Mouse (Mus musculus) mouse embryonic stem cell (cell line): ENCODE measurements at regions not wholly inside any gene's neighbourhood (a gene's known extent, or its start where the extent isn't known, plus 50 kb on each side); places are given as distances from the start of the nearest gene placed in this dataset.

Experiments used
- in situ Hi-C, 2 experiments: fragments of 300-500 bp; cut with MboI; formaldehyde crosslinking; loops; 1 replicate in 1 of 2; 3 replicates in 1 of 2; pipeline ENCODE4 v1.14.3; 2019 to 2020; ENCODE audit warnings: low sequenced_read_pairs in 2 of 2, low pct_unique_long_range_greater_than_20kb in 1 of 2, mixed read lengths in 1 of 2; ENCODE audit not compliant: unreplicated experiment in 1 of 2

DNA sequence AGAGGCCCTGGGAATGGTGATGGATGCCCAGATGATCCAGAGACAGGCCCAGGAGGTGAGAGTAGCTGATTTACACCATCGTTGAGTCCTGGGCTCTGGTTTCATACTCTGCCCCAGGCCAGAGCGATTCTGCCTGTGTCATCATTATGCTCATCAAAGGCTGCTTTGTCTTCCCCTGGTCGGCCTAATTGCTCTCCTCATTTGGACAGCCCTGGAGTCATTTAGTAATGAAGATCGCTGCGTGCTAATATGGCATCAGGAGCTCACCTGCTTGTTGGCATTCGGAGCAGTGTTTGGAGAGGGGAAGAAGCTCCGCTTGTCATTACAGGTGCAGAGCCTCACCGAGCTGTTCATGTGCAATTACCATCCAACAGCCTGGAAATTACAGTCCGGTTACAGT is 138.9 kb upstream of the Wscd1 start:
- in situ Hi-C loops: no loop called here

- in situ Hi-C loops: no loop called here
Measured at GRCm38 (mm10) chr11:71615526-71615925, 134.2 kb upstream of the Wscd1 start.

DNA sequence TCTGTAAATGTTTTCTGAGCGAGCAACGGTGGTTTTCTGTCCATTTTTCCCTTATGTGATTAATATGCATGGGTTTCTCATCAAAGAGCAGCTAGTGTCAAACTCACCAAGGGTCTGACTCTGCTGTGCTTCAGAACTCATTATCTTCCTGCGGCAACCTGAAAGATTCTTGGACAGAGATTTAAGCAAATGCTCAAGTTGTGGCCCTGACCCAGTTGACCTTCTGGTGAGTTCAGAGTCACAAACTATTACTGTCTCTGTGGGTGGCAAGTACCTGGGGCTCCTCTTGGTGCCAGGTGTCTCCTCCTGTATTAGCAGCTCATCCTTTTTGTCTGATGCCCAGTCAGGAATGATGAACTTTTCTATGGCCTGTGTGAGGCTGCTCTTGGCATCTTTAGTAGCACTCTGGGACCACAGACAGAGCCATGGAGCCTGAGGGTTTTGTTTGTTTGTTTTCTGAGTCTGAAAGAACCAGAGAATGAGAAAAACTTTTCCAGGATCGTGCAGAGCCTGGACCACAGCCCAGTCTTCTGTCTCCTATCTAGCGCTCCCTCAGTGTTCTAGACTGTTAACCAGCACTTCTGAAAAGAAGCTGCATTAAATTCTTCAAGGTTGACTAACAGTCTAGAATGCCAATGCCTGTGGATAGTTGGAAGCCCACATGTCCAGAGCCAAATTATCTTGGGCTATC is 124.1 kb upstream of the Wscd1 start:
- in situ Hi-C loops: no loop called here

DNA sequence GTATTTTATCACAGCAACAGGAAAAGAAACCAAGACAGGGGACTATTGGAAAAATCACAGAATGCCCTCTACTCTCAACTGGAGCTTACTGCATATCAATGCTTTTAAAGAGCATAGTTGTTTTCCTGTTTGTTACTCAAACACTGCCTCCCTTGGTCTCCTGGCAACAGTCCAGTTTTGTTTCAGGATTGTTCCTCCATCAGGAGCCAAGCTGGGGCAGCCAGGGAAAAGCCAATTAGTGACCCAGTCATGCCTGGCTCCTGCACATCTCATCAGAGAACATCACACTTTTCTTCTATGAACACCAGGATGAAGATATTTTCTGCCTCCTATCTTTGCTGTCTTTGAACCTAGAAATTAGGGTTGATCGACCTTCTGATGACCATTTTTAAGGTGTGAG is 113.6 kb upstream of the Wscd1 start:
- in situ Hi-C loops: no loop called here

- in situ Hi-C loops: no loop called here
Measured at GRCm38 (mm10) chr11:71636785-71637184, 112.9 kb upstream of the Wscd1 start.

DNA sequence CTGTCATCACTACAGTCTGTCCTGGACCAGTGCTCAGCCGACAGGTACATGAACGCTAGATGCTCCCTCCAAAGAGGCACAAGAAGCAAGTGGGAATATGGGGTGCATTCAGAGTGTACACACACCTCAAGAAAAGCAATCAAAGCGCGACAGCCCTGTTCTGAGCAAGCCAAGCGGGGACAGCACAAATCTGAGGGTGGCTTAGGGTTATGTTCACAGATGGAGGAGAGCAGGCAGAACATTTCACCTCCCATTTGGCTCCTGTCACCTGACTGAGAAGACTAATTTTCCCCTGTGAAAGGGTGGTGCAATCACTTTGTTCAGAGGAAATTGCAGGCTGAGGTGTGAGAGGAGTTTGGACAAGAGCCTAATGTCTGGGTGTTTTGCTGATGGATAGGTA is 106.8 kb upstream of the Wscd1 start:
- in situ Hi-C loops: no loop called here

DNA sequence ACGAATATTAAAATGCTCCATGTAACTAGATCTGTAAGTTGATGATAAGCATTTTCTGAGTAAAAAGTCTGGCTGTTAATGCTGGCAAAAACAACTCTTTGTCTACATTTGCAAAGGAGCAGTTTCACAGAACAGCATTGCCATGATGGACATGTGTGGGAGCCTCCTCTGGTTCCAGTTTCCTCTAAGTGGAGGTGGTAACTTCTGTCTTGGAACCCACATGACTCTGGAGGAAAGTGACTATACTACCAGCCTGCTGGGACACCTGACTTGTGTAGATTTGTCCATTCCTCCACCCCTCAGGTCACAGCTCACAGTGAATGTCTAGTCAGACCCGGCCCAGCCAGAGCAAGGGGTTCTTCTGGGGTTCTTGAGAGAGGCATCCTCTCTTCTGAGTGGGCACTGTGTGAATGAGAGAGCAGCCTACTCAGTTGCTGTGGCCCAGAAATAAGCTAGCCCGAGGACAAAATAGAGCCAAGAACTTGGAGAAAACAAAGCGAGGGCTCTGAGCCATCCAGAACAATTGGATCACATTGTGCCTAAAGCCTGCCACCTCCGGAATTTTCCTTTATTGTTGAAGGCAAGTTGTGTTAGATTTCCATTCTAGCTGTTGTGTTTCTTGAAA is 97.9 kb upstream of the Wscd1 start:
- in situ Hi-C loops: no loop called here

- in situ Hi-C loops: no loop called here
Measured at GRCm38 (mm10) chr11:71652381-71652775, 97.3 kb upstream of the Wscd1 start.

DNA sequence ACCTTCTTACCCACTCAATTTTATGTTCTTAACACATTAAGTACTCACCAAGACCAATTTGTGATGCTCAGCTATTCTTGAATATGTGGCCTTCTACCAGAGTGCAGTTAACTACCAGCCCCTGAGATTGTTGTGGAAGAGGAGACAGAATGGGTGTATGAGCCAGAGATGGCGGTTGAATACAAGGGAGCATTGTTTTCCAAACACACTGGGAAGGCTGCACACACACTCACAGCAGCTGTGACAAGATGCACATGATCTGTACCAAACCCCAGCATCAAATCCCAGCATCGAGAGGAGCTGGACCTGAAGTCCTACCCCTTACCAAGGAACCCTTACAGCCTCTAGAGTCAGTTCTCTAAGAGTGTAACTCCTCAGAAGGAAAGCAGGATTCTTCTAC is 91.4 kb upstream of the Wscd1 start:
- in situ Hi-C loops: no loop called here

DNA sequence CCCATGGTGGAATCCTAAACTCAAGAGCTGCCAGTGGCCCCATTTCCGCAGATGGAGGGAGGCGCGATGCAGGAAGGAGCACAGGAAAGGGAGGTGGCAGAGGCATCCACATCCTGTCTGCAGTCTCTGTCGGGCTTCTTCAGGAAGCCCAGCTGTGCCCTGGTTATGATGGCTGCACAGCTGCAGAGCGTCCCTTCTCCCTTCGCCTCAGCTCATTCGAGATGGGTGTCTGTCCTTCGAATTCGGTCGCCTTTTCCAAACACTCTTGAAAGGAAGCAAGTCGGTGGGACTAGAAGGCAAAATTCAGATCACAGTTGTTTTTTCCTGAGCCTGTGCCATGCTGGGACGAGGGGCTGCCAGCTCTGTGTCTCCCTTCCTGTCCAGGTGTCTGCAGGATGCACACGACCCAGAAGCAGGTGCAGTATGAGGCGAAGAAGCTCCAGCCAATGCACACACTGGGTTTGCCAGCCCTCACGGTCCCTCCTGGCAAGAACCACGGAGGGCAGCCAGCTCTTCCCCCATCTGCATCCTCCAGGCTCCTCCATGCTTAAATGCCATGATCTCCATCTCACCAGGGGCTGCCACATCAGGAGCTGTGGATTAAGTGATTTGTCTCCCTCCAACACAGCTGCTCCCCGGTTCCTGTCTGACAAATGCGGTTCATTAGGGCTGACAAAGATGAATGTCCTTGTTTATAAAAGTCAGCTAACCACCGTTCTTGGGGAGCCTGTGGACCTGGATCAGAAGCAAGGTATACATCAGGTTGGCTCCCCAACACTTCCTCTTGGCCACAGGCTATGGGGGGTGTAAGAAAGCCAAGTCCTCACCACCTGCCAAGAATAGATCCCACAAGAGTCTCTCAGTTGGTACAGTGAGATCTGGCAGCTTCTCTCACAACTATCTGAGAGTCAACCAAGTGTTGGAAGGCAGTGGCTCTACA is 79.3 kb upstream of the Wscd1 start:
- in situ Hi-C loops: no loop called here

DNA sequence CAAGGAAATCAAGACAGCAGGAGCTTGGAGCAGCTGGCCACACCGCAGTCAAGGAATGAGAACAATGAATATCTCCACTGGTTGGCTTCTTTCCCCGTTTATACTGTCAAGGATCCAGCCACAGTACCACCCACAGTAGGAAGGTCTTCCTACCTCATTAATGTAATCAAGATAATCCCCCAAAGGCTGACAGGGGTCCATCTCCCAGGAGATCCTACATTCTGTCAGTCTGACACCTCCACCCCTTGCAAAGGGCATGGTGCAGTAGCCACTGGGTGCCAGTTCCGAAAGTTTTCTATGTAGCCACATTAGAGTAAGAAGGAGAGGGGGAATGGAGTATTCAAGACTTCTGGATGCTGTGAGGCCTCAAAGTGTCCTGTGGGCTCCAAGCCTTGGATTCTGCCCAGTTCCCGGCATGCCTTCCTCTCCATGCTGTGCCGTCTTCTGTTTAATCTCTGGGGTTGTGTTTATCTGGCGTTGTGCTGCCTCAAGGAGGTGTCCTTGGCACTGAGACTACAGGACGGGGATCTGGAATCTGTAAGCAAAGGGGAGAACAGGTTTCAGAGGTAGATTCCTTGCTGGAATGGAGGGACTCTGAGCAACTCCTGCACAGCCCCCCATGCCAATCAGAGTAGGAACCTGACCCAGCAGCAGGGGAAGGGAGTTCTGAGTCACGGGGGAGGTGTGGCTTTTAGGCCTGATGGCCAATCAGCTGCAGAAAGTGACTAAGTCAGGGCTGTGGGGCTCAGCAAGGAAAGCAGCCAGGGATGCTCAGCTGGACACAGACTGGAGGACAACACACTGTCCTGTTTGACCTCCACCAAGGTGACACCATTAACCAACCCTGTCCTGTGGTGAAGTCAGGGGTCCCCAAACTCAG is 77.3 kb upstream of the Wscd1 start:
- in situ Hi-C loops: no loop called here

DNA sequence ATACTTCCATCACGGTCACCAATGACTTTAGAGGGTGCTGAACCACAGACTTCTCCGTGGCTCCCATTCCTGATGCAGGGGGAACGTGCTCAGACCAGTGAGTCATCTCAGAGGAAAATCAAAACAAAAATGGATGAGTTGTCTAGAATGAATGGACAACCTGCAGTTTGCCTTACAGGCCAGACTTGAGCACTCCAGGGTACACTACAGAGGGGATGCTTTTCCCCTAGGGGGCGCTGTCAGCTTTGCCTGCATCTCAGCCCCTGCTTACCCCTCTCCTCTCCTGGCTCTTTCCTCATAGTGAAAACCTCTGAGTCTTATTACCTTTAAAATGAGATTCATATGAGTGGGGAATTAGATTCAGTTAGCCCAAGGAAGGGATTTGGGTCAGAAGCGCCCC is 75.4 kb upstream of the Wscd1 start:
- in situ Hi-C loops: no loop called here

DNA sequence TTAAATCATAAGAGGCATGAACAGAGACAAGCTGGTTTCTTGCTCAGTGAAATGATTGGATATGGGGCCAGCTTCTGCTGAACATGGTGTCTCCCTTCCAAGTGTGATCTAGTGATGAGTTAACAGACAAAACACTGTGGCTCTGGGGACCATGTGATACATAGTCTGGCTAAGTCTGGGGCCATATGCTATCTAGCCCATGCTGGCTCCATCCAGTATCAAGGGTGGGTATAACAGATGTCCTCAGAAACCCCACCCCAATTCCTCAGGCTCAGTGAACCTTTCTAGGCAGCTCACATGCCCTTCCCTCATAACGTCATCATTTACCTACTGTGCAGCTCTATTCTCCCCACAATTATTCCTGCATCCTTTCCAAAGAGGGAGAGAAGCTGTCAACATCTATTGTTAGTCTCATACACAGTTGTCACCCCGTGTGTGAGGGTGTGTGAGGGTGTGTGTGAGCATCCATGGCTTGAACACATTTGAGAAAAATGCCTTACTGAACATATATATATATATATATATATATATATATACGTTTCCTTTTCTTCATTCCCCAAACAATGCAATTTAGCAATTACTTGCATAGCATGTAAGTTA is 73.9 kb upstream of the Wscd1 start:
- in situ Hi-C loops: no loop called here

DNA sequence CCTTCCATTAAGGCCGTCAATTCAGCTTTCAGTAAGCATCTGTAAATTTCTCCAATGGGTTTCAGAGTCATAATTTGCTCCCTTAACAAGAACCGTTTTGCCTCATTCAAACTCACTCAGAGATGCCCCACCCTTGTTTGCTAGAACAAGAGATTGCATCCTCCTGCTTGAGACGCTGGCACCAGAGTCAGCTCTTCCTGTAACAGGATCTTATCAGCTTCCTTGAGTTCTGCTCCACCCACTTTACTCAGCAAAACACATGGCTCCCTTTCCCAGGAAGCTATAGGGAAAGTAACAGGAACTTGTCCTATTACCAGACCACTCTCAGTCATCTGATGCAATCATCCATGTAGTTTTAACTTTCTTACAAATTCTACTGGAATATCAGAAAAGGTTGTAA is 52.7 kb upstream of the Wscd1 start:
- in situ Hi-C loops: no loop called here

- in situ Hi-C loops: no loop called here
Measured at GRCm38 (mm10) chr11:71698836-71699235, 50.9 kb upstream of the Wscd1 start.
